Mouse (Mus musculus) heart, embryonic 12.5 days (tissue): ENCODE measurements around the gene Dnpep. TPM values are rescaled to one million over a fixed set of nuclear protein-coding genes. Genes with fewer than 3 reads are reported as not detected.

Source experiments
- ATAC-seq: fragments of 200-750 bp; cut with Nextera tagmentation; 2 replicates; pipeline ENCODE4 v1.8.0; 2017; ENCODE audit warnings: moderate TSS enrichment, moderate library complexity; ENCODE audit not compliant: insufficient number of reproducible peaks, low FRiP score
- H3K27ac ChIP-seq: fragments of 300-500 bp; sonication (generic); 2 replicates; pipeline ENCODE4 v1.5.1; 2016; ENCODE audit warnings: mild to moderate bottlenecking, moderate library complexity; ENCODE audit not compliant: poor library complexity, severe bottlenecking
- H3K27me3 ChIP-seq: fragments of 300-500 bp; sonication (generic); replicated peaks from 2 replicates; pipeline ENCODE4 v1.6.1; 2016; ENCODE audit warnings: mild to moderate bottlenecking, moderate library complexity
- H3K36me3 ChIP-seq: fragments of 300-500 bp; sonication (generic); 2 replicates; pipeline ENCODE4 v1.6.1; 2016; ENCODE audit warnings: mild to moderate bottlenecking, moderate library complexity
- H3K4me1 ChIP-seq: fragments of 300-500 bp; sonication (generic); replicated peaks from 2 replicates; pipeline ENCODE4 v1.6.1; 2016; ENCODE audit warnings: mild to moderate bottlenecking
- H3K4me2 ChIP-seq: fragments of 300-500 bp; sonication (generic); 2 replicates; pipeline ENCODE4 v1.6.1; 2016; ENCODE audit warnings: mild to moderate bottlenecking, moderate library complexity
- H3K4me3 ChIP-seq: fragments of 300-500 bp; sonication (generic); 2 replicates; pipeline ENCODE4 v1.5.1; 2016; ENCODE audit warnings: mild to moderate bottlenecking
- H3K9ac ChIP-seq: fragments of 300-500 bp; sonication (generic); 2 replicates; pipeline ENCODE4 v1.6.1; 2016; ENCODE audit warnings: mild to moderate bottlenecking, moderate library complexity
- H3K9me3 ChIP-seq: fragments of 300-500 bp; sonication (generic); replicated peaks from 2 replicates; pipeline ENCODE4 v1.6.1; 2016; ENCODE audit warnings: mild to moderate bottlenecking, moderate library complexity
- WGBS: fragments of 180-500 bp; shearing (Covaris S2); methylation state at CpG from one replicate; pipeline ENCODE4 v1.1.7; 2016; 5-methylcytosine and 5-hydroxymethylcytosine counted together
- polyA plus RNA-seq: library from polyadenylated mRNA; unstranded; fragments of >200 nt; fragmentation: Nextera tagmentation; extraction: Ambion mirVana; gene quantifications from 2 replicates; pipeline ENCODE4 v1.2.1, GENCODE M21; 2016

The Dnpep gene
- polyA plus RNA-seq, 1 experiment from 2014 or later = 113 TPM

- H3K4me1 ChIP-seq = peaks cover 22% of the 10 kb centered on the region
- H3K4me2 ChIP-seq = peak overlapping the region; percentile 25; the same call in 1 of the 2 replicates
- 0 out of 2 replicates have a peak, but pooled peaks cover 10% of the 10 kb centered on the region for H3K27me3 ChIP-seq
- H3K9me3 ChIP-seq = no peaks in the 10 kb centered on the region
- no peak overlapping the region for H3K9ac ChIP-seq
- H3K36me3 ChIP-seq = no peaks in the 10 kb centered on the region
- 23% methylated on average over 12 of the region's 12 CpGs for WGBS
- peak overlapping the region; percentile 46 for H3K27ac ChIP-seq
- peak; percentile 53; the same call in 1 of the 2 replicates for ATAC-seq
- H3K4me3 ChIP-seq = no peak overlapping the region
These were observed 25.1 kb downstream of the Dnpep start for GRCm38 (mm10) chr1:75292476-75293330.

GRCm38 (mm10) chr1:75291321-75291720 is 26.5 kb downstream of the Dnpep start:
- Histone ChIP-seq H3K36me3 (no peaks in the 10 kb centered on the region), H3K9me3 (no peaks in the 10 kb centered on the region), H3K4me1 (peaks cover 22% of the 10 kb centered on the region), H3K27me3 (0 out of 2 replicates have a peak, but pooled peaks cover 10% of the 10 kb centered on the region), H3K27ac (no peak overlapping the region), H3K4me2 (no peak overlapping the region), H3K4me3 (no peak overlapping the region), H3K9ac (no peak overlapping the region)
- no peak for ATAC-seq
- 80% methylated on average over 8 of the region's 8 CpGs for WGBS

GRCm38 (mm10) chr1:75290582-75290981 is 27.2 kb downstream of the Dnpep start:
- no peak overlapping the region for H3K27ac ChIP-seq
- H3K9me3 ChIP-seq = no peaks in the 10 kb centered on the region
- no peak overlapping the region for H3K9ac ChIP-seq
- no peaks in the 10 kb centered on the region for H3K36me3 ChIP-seq
- H3K4me1 ChIP-seq = peaks cover 22% of the 10 kb centered on the region
- no peak overlapping the region for H3K4me2 ChIP-seq
- no peak for ATAC-seq
- H3K27me3 ChIP-seq = 0 out of 2 replicates have a peak, but pooled peaks cover 10% of the 10 kb centered on the region
- no peak overlapping the region for H3K4me3 ChIP-seq

GRCm38 (mm10) chr1:75289888-75290431 is 27.8 kb downstream of the Dnpep start:
- no peaks in the 10 kb centered on the region for H3K9me3 ChIP-seq
- no peak overlapping the region for H3K27ac ChIP-seq
- 0 out of 2 replicates have a peak, but pooled peaks cover 10% of the 10 kb centered on the region for H3K27me3 ChIP-seq
- 60% methylated on average over 8 of the region's 8 CpGs for WGBS
- H3K4me3 ChIP-seq = no peak overlapping the region
- H3K9ac ChIP-seq = no peak overlapping the region
- H3K4me2 ChIP-seq = no peak overlapping the region
- H3K4me1 ChIP-seq = peaks cover 22% of the 10 kb centered on the region
- ATAC-seq = no peak
- H3K36me3 ChIP-seq = no peaks in the 10 kb centered on the region

- Histone ChIP-seq H3K27ac (no peak overlapping the region), H3K4me2 (no peak overlapping the region), H3K27me3 (0 out of 2 replicates have a peak, but pooled peaks cover 10% of the 10 kb centered on the region), H3K9me3 (no peaks in the 10 kb centered on the region; the same call in 1 of the 2 replicates), H3K9ac (no peak overlapping the region), H3K4me3 (no peak overlapping the region), H3K36me3 (no peaks in the 10 kb centered on the region), H3K4me1 (peaks cover 22% of the 10 kb centered on the region)
- no peak for ATAC-seq
- WGBS = 20% methylated on average over 7 of the region's 7 CpGs
These were observed 28.4 kb downstream of the Dnpep start for GRCm38 (mm10) chr1:75289376-75289775.

GRCm38 (mm10) chr1:75284911-75285310 is 32.9 kb downstream of the Dnpep start:
- H3K27ac ChIP-seq = no peak overlapping the region
- H3K4me2 ChIP-seq = no peak overlapping the region
- no peak for ATAC-seq
- no peak overlapping the region for H3K9ac ChIP-seq
- 76% methylated on average over 7 of the region's 7 CpGs for WGBS
- H3K36me3 ChIP-seq = no peaks in the 10 kb centered on the region
- H3K4me3 ChIP-seq = no peak overlapping the region
- no peaks in the 10 kb centered on the region for H3K4me1 ChIP-seq
- H3K9me3 ChIP-seq = peaks cover 6% of the 10 kb centered on the region
- 0 out of 2 replicates have a peak, but pooled peaks cover 14% of the 10 kb centered on the region for H3K27me3 ChIP-seq

- Histone ChIP-seq H3K9me3 (peaks cover 6% of the 10 kb centered on the region), H3K4me1 (no peaks in the 10 kb centered on the region), H3K4me3 (no peak overlapping the region), H3K36me3 (no peaks in the 10 kb centered on the region), H3K27me3 (peaks cover 19% of the 10 kb centered on the region), H3K9ac (no peak overlapping the region), H3K27ac (no peak overlapping the region), H3K4me2 (no peak overlapping the region)
- WGBS = 70% methylated on average over 5 of the region's 5 CpGs
- no peak for ATAC-seq
These were observed 34.8 kb downstream of the Dnpep start for GRCm38 (mm10) chr1:75283017-75283416.

- Histone ChIP-seq H3K36me3 (no peaks in the 10 kb centered on the region), H3K4me2 (no peak within 1 kb of the TSS), H3K27ac (no peak within 1 kb of the TSS), H3K9ac (no peak within 1 kb of the TSS), H3K9me3 (peaks cover 6% of the 10 kb centered on the region), H3K27me3 (peaks cover 44% of the 10 kb centered on the region), H3K4me3 (no peak within 1 kb of the TSS), H3K4me1 (no peaks in the 10 kb centered on the region)
- 6% methylated on average over 13 of the region's 13 CpGs for WGBS
- no peak for ATAC-seq
These were observed 39.6 kb downstream of the Dnpep start, which contains the start of gene Resp18 for GRCm38 (mm10) chr1:75278228-75278627. Gene Resp18, minus strand, starts transcription at chr1:75278415.

GRCm38 (mm10) chr1:75277195-75278188 is 40.3 kb downstream of the Dnpep start:
- H3K4me2 ChIP-seq = no peak overlapping the region
- H3K36me3 ChIP-seq = no peaks in the 10 kb centered on the region
- WGBS = 7% methylated on average over 23 of the region's 23 CpGs
- no peak overlapping the region for H3K4me3 ChIP-seq
- H3K27me3 ChIP-seq = peaks cover 45% of the 10 kb centered on the region
- no peak overlapping the region for H3K27ac ChIP-seq
- no peaks in the 10 kb centered on the region for H3K4me1 ChIP-seq
- ATAC-seq = no peak
- no peak overlapping the region for H3K9ac ChIP-seq
- H3K9me3 ChIP-seq = peaks cover 6% of the 10 kb centered on the region

GRCm38 (mm10) chr1:75264091-75264880 is 53.5 kb downstream of the Dnpep start, which contains the start of gene Ptprn:
Gene Ptprn, minus strand, starts transcription at chr1:75264502.
- H3K4me2 ChIP-seq = peak within 1 kb of the TSS; percentile 37
- H3K27me3 ChIP-seq = peaks cover 66% of the 10 kb centered on the region
- no peak within 1 kb of the TSS for H3K27ac ChIP-seq
- no peak within 1 kb of the TSS for H3K9ac ChIP-seq
- H3K4me3 ChIP-seq = peak within 1 kb of the TSS; percentile 30
- H3K4me1 ChIP-seq = peaks cover 5% of the 10 kb centered on the region
- ATAC-seq = peak; percentile 51; the same call in 1 of the 2 replicates
- 11% methylated on average over 32 of the region's 32 CpGs for WGBS
- H3K36me3 ChIP-seq = no peaks in the 10 kb centered on the region
- H3K9me3 ChIP-seq = no peaks in the 10 kb centered on the region
